Mouse (Mus musculus) macrophage (primary cell): Measurements from ENCODE around the gene Ankdd1b. TPM values are rescaled to one million over a fixed set of nuclear protein-coding genes. Genes with fewer than 3 reads are reported as not detected.

Experiments
- H3K27ac ChIP-seq: fragments of 350-480 bp; formaldehyde crosslinking; 2 replicates; pipeline ENCODE4 v1.9.0; 2021
- H3K36me3 ChIP-seq: fragments of 350-480 bp; formaldehyde crosslinking; 2 replicates; pipeline ENCODE4 v1.9.0; 2021; ENCODE audit errors: inconsistent target
- H3K4me3 ChIP-seq: fragments of 350-480 bp; formaldehyde crosslinking; 2 replicates; pipeline ENCODE4 v1.9.0; 2021; ENCODE audit errors: inconsistent target
- H3K79me2 ChIP-seq: fragments of 350-480 bp; formaldehyde crosslinking; 2 replicates; pipeline ENCODE4 v1.9.0; 2021; ENCODE audit errors: inconsistent target
- WGBS: methylation state at CpG from one replicate; pipeline ENCODE4 v1.1.7; 2026; ENCODE audit warnings: inconsistent platforms; ENCODE audit not compliant: missing documents; 5-methylcytosine and 5-hydroxymethylcytosine counted together
- polyA plus RNA-seq: library from polyadenylated mRNA; stranded (reverse); fragments of 250-400 nt; gene quantifications from 3 replicates; pipeline ENCODE4 v1.2.4, GENCODE M21; 2018; ENCODE audit warnings: inconsistent platforms

Gene Ankdd1b
- polyA plus RNA-seq, 1 experiment from 2014 or later: not detected

GRCm38 (mm10) chr13:96440436-96440835 lies 30.6 kb downstream of the Ankdd1b start:
- 95% methylated on average over 4 of the region's 4 CpGs for WGBS

GRCm38 (mm10) chr13:96436921-96437320 lies 34.1 kb downstream of the Ankdd1b start:
- no peak overlapping the region for H3K4me3 ChIP-seq
- H3K79me2 ChIP-seq: no peaks in the 10 kb centered on the region
- no peak overlapping the region for H3K27ac ChIP-seq
- WGBS: 94% methylated on average over 1 of the region's 1 CpGs
- no peaks in the 10 kb centered on the region for H3K36me3 ChIP-seq

More at GRCm38 (mm10) chr13:96440436-96440835, 30.6 kb downstream of the Ankdd1b start:
- Histone ChIP-seq H3K27ac (no peak overlapping the region), H3K79me2 (no peaks in the 10 kb centered on the region), H3K36me3 (no peaks in the 10 kb centered on the region), H3K4me3 (no peak overlapping the region)

- no peak overlapping the region for H3K27ac ChIP-seq
- no peaks in the 10 kb centered on the region for H3K79me2 ChIP-seq
- 49% methylated on average over 10 of the region's 13 CpGs for WGBS
- H3K4me3 ChIP-seq: no peak overlapping the region
- no peaks in the 10 kb centered on the region for H3K36me3 ChIP-seq
Observed at GRCm38 (mm10) chr13:96435793-96436192, 35.2 kb downstream of the Ankdd1b start.

GRCm38 (mm10) chr13:96434899-96435331 lies 36.1 kb downstream of the Ankdd1b start:
- H3K79me2 ChIP-seq: no peaks in the 10 kb centered on the region
- H3K27ac ChIP-seq: no peak overlapping the region
- WGBS: 82% methylated on average over 5 of the region's 5 CpGs
- H3K4me3 ChIP-seq: no peak overlapping the region
- H3K36me3 ChIP-seq: no peaks in the 10 kb centered on the region

GRCm38 (mm10) chr13:96433648-96434190 lies 37.3 kb downstream of the Ankdd1b start:
- WGBS: 19% methylated on average over 11 of the region's 11 CpGs
- H3K4me3 ChIP-seq: no peak overlapping the region
- no peaks in the 10 kb centered on the region for H3K79me2 ChIP-seq
- H3K27ac ChIP-seq: no peak overlapping the region
- H3K36me3 ChIP-seq: no peaks in the 10 kb centered on the region

- Histone ChIP-seq H3K79me2 (no peaks in the 10 kb centered on the region), H3K4me3 (no peak overlapping the region), H3K27ac (no peak overlapping the region), H3K36me3 (no peaks in the 10 kb centered on the region)
- WGBS: 71% methylated on average over 6 of the region's 6 CpGs
Observed at GRCm38 (mm10) chr13:96433041-96433440, 38.0 kb downstream of the Ankdd1b start.

GRCm38 (mm10) chr13:96432376-96432811 lies 38.6 kb downstream of the Ankdd1b start:
- Histone ChIP-seq H3K79me2 (no peaks in the 10 kb centered on the region), H3K36me3 (no peaks in the 10 kb centered on the region), H3K4me3 (no peak overlapping the region), H3K27ac (no peak overlapping the region)
- 90% methylated on average over 3 of the region's 3 CpGs for WGBS

GRCm38 (mm10) chr13:96431595-96432156 lies 39.3 kb downstream of the Ankdd1b start:
- H3K36me3 ChIP-seq: no peaks in the 10 kb centered on the region
- no peak overlapping the region for H3K4me3 ChIP-seq
- WGBS: 37% methylated on average over 12 of the region's 12 CpGs

GRCm38 (mm10) chr13:96428531-96428930 lies 42.5 kb downstream of the Ankdd1b start:
- no peaks in the 10 kb centered on the region for H3K79me2 ChIP-seq
- H3K4me3 ChIP-seq: no peak overlapping the region
- H3K27ac ChIP-seq: no peak overlapping the region
- 95% methylated on average over 5 of the region's 5 CpGs for WGBS
- no peaks in the 10 kb centered on the region for H3K36me3 ChIP-seq

More at GRCm38 (mm10) chr13:96431595-96432156, 39.3 kb downstream of the Ankdd1b start:
- Histone ChIP-seq H3K27ac (no peak overlapping the region), H3K79me2 (no peaks in the 10 kb centered on the region)

GRCm38 (mm10) chr13:96426044-96426443 lies 45.0 kb downstream of the Ankdd1b start:
- Histone ChIP-seq H3K79me2 (no peaks in the 10 kb centered on the region), H3K4me3 (no peak overlapping the region), H3K27ac (no peak overlapping the region), H3K36me3 (no peaks in the 10 kb centered on the region)
- 80% methylated on average over 3 of the region's 3 CpGs for WGBS

- no peaks in the 10 kb centered on the region for H3K36me3 ChIP-seq
- no peak overlapping the region for H3K27ac ChIP-seq
- 95% methylated on average over 12 of the region's 12 CpGs for WGBS
Observed at GRCm38 (mm10) chr13:96424496-96425274, 46.3 kb downstream of the Ankdd1b start.

GRCm38 (mm10) chr13:96421230-96421629 lies 49.8 kb downstream of the Ankdd1b start:
- no peak overlapping the region for H3K27ac ChIP-seq
- no peaks in the 10 kb centered on the region for H3K79me2 ChIP-seq

More at GRCm38 (mm10) chr13:96424496-96425274, 46.3 kb downstream of the Ankdd1b start:
- no peaks in the 10 kb centered on the region for H3K79me2 ChIP-seq
- H3K4me3 ChIP-seq: no peak overlapping the region

GRCm38 (mm10) chr13:96418487-96418886 lies 52.5 kb downstream of the Ankdd1b start:
- 87% methylated on average over 4 of the region's 4 CpGs for WGBS
- H3K27ac ChIP-seq: no peak overlapping the region

More at GRCm38 (mm10) chr13:96421230-96421629, 49.8 kb downstream of the Ankdd1b start:
- Histone ChIP-seq H3K4me3 (no peak overlapping the region), H3K36me3 (peaks cover 12% of the 10 kb centered on the region; the same call in 1 of the 2 replicates)

GRCm38 (mm10) chr13:96417261-96417813 lies 53.7 kb downstream of the Ankdd1b start:
- Histone ChIP-seq H3K27ac (no peak overlapping the region), H3K79me2 (no peaks in the 10 kb centered on the region), H3K4me3 (no peak overlapping the region), H3K36me3 (peaks cover 40% of the 10 kb centered on the region; the same call in 1 of the 2 replicates)
- WGBS: 91% methylated on average over 5 of the region's 5 CpGs

More at GRCm38 (mm10) chr13:96418487-96418886, 52.5 kb downstream of the Ankdd1b start:
- Histone ChIP-seq H3K4me3 (no peak overlapping the region), H3K79me2 (no peaks in the 10 kb centered on the region), H3K36me3 (peaks cover 37% of the 10 kb centered on the region; the same call in 1 of the 2 replicates)
